Mouse (Mus musculus) urinary bladder, postnatal 36 days (tissue): ENCODE measurements around the gene Cald1.

Experiments used
- DNase-seq, 2 experiments: peaks; one replicate each; pipeline ENCODE4 v3.0.0; 2022; ENCODE audit warnings: low spot score in 2 of 2, mixed read lengths in 1 of 2

Cald1 gene

GRCm38 (mm10) chr6:34716888-34717635, 118.8 kb downstream of the Cald1 start:
- DNase-seq = no peak

- no peak for DNase-seq
Observed at GRCm38 (mm10) chr6:34717651-34718050, 119.4 kb downstream of the Cald1 start.

DNA sequence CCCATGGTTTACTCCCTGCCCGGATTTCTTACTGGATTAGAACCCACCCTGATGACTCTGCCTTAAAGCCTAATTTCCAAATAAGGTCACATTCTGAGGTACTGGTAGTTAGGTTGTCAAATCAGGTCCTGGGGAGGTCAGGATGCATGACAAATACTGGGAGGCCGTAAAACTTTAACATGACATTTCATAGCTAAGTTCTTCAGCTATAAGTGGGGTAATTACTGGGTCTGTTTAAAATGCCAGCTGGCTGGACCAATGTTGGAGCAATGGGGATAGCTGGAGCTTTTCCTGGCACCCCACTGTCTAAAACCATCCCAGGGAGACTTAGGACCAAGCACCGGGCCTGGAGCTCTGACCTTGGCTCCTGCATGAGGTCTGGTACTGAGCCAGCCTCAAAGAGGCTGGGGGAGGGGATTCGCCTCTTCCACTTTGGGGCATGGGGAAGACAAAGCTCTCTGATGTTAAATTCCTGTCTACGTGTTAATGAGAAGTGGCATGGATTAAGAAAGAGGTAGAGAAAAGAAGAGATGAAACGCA, 120.9 kb downstream of the Cald1 start:
- no peak for DNase-seq

DNA sequence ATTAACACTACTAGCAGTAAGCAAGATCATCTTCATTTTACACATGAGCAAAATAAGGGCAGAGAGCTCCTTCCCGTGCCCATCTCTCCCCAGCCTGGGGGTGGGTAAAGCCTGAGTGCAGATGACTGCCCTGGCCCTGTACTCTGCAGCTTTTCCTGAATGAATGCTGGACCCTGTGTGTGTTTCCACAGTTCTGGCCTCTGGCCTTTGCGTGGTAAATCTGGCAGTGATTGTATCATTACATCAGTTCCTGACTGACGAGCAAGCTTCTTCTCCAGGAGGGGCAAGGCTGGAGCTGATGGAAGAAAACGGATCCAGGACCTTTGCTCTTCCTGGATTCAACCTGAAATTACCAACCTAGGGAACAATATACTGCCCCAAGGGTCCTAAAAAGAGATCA, 122.1 kb downstream of the Cald1 start:
- peak in 1 of 2 experiments; percentile 26 for DNase-seq

- DNase-seq = no peak
Observed at GRCm38 (mm10) chr6:34721740-34722139, 123.4 kb downstream of the Cald1 start.

GRCm38 (mm10) chr6:34722660-34723059, 124.4 kb downstream of the Cald1 start:
- DNase-seq = no peak

GRCm38 (mm10) chr6:34723250-34723904, 125.1 kb downstream of the Cald1 start:
- no peak for DNase-seq

GRCm38 (mm10) chr6:34725660-34726059, 127.4 kb downstream of the Cald1 start:
- DNase-seq = no peak

GRCm38 (mm10) chr6:34726104-34726503, 127.8 kb downstream of the Cald1 start:
- DNase-seq = no peak

DNA sequence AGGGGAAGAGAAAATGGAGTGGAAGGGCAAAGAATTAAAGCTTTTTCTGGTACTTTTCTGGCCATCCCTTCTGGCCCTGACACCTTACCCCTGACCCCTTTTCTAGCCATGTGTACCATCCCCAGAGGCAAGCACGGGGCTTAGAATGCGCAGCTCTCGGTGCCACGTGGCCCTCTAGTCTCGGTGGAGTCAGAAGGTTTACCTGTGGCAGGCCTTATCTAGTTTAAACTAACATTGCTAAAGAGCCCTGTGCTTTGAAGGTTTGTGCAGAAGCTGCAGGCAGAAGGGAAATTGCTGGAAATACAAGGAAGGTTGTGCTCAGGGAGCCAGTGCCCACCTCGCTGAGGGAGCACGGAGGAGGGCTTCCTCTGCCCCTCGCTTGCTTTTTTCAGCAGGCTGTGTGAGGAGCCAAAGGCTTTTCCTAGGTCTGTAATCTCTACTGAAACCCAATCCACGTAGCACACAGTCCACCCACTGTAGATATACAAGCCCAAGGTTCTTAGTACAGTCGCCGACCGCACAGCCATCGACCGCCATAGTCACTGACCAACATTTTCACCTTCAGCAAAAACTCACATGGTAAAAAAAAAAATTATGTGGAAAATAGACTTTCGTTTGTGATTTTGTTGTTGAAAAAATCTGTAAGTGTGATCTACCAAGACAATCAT, 129.2 kb downstream of the Cald1 start:
- DNase-seq = no peak

DNA sequence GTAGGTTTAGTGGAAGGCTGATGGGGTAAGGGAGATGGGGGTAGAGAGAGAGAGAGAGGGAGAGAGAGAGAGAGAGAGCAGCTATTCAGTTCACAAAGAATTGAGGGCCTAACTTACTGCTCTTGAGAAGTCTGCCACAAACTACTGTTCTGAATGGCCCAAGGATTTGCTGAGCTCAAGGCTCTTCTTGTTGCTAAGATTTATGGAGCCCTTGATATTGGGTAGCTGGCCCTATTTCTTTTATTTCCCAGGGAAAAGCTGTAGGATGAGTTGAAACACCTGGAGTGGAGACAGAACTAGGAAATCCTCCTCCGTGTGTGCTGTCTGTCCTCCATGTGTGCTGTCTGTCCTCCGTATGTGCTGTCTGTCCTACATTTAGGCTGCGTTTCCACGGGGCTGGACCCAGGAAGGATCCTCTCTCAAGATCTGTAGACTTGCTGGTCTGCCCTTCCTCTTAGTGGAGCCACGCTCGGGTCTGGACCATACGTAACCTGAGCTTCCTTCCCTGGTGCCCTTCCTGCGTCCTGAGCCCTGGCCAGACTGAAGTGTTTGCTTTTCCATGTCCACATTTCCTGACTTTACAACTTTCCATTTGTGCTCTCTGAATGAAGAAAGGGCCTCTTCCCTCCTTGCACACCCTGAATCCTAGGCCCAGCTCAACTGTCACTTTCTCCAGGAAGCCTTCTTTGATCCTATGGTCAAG, 131.3 kb downstream of the Cald1 start:
- no peak for DNase-seq

DNA sequence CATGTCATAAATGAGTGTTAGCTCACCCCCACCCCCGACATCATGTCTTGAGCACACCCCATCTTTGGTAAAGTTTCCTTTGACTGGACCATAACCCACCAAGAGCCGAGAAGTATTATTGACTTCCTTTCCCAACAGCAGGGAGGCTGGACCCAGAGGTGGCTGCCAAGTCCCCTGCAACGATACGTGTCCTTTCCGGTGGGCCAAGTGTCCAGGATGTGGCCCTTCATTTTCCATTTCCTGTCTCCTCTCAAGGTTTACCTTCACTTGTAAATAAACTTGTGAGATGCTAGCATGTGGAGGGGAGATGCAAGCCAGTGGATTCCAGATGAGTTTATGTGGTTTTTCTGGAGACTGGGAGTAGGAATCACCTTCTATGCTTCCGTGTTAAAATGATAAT, 132.7 kb downstream of the Cald1 start:
- DNase-seq = no peak

GRCm38 (mm10) chr6:34731529-34731928, 133.2 kb downstream of the Cald1 start:
- no peak for DNase-seq

- DNase-seq = no peak
Observed at GRCm38 (mm10) chr6:34734940-34735695, 136.8 kb downstream of the Cald1 start.

- no peak for DNase-seq
Observed at GRCm38 (mm10) chr6:34736934-34737333, 138.6 kb downstream of the Cald1 start.

GRCm38 (mm10) chr6:34743946-34744345, 145.6 kb downstream of the Cald1 start:
- DNase-seq = no peak

- DNase-seq = no peak
Observed at GRCm38 (mm10) chr6:34747846-34748245, 149.5 kb downstream of the Cald1 start.

DNA sequence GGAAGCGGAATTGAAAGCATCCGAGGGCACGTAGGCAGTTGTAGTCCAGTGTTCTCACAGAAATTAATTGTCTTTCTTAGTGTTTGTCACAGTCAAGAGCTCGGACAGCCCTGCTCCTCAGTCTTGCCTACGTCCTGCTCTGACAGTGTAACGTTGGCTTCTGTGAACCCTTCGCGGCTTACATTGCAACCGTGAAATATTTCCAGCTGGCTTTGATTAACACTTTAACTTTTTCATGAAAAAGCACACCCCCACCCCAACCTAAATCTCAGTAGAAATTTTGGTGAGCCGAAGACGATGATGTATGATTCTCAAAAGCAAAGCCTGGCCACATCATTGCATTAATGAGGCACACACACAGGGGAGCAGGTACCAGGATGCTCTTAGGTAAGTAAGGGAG, 150.3 kb downstream of the Cald1 start:
- no peak for DNase-seq

DNA sequence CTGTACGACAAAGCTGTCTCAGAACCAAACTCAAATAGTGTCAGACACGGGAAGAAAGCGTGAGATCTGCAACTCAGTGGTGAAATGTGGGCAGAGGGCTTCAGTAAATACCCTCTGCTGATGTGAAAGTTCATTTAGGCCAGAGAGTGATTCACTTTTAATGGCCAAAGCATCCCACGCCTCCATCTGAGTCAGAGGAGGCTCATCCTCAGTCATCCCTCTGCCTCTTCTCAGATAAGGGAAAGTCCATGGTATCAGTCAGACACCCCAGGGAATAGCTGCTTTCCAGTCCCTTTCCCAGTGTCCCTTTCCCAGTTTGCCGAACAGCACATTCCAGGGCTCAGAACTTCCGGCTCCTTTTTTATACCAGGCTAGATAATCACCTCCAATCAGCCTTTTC, 151.2 kb downstream of the Cald1 start:
- DNase-seq = no peak

GRCm38 (mm10) chr6:34750487-34751120, 152.3 kb downstream of the Cald1 start:
- peak in 1 of 2 experiments; percentile 17 for DNase-seq

GRCm38 (mm10) chr6:34751625-34752024, 153.3 kb downstream of the Cald1 start:
- no peak for DNase-seq
